Mouse (Mus musculus): ENCODE measurements around the gene Sema3f. TPM values are rescaled to one million over a fixed set of nuclear protein-coding genes. Genes with fewer than 3 reads are reported as not detected.

The Sema3f gene
- total RNA-seq, 2 experiments from 2014 or later: 2.9 to 4.2 TPM

GRCm38 (mm10) chr9:107640257-107640772 is 70.0 kb downstream of the Sema3f start:
- DNase-seq (ENCODE audit: extremely low spot score in 1 of 2, low spot score in 1 of 2): no peak

GRCm38 (mm10) chr9:107637070-107637469 is 73.2 kb downstream of the Sema3f start:
- DNase-seq (ENCODE audit: extremely low spot score in 1 of 2, low spot score in 1 of 2): no peak

- DNase-seq (ENCODE audit: extremely low spot score in 1 of 2, low spot score in 1 of 2): peak; percentile 76 to 84
Measured at GRCm38 (mm10) chr9:107635279-107636028, 74.8 kb downstream of the Sema3f start, which contains the start of gene Gnai2. TSS of gene Gnai2 (minus strand) at chr9:107635367.

- DNase-seq (ENCODE audit: extremely low spot score in 1 of 2, low spot score in 1 of 2): no peak
Measured at GRCm38 (mm10) chr9:107634406-107635278, 75.6 kb downstream of the Sema3f start.

GRCm38 (mm10) chr9:107633661-107634405 is 76.4 kb downstream of the Sema3f start:
- DNase-seq (ENCODE audit: extremely low spot score in 1 of 2, low spot score in 1 of 2): no peak

- peak; percentile 60 to 65 for DNase-seq (ENCODE audit: extremely low spot score in 1 of 2, low spot score in 1 of 2)
Measured at GRCm38 (mm10) chr9:107633091-107633660, 77.1 kb downstream of the Sema3f start.

GRCm38 (mm10) chr9:107632478-107632877 is 77.8 kb downstream of the Sema3f start:
- DNase-seq (ENCODE audit: extremely low spot score in 1 of 2, low spot score in 1 of 2): no peak

- DNase-seq (ENCODE audit: extremely low spot score in 1 of 2, low spot score in 1 of 2): no peak
Measured at GRCm38 (mm10) chr9:107631861-107632260, 78.4 kb downstream of the Sema3f start.

Other genes starting within 250 kb of the Sema3f start
- gene Tmem115, start 176.5 kb downstream of the Sema3f start, total RNA-seq (2021): 10 to 100 TPM; 38.1 to 41.0 TPM
- gene Cyb561d2, start 168.3 kb downstream of the Sema3f start, total RNA-seq (2021): 10 to 100 TPM; 16.4 to 18.5 TPM
- 10 to 100 TPM; 42.4 to 44.9 TPM for gene Nprl2, start 168.2 kb downstream of the Sema3f start, total RNA-seq (2021)
- 1 to 10 TPM; 4.7 to 5.2 TPM for gene Zmynd10, start 163.2 kb downstream of the Sema3f start, total RNA-seq (2021)
- 10 to 100 TPM; 16.1 to 16.3 TPM for gene Rassf1, start 158.9 kb downstream of the Sema3f start, total RNA-seq (2021)
- gene Tusc2, start 147.2 kb downstream of the Sema3f start, total RNA-seq (2021): 10 to 100 TPM; 71.1 to 76.0 TPM
- 10 to 100 TPM; 13.2 to 17.8 TPM for gene Hyal2, start 142.5 kb downstream of the Sema3f start, total RNA-seq (2021)
- 1 to 10 TPM; 6.4 to 8.0 TPM for gene Hyal1, start 133.5 kb downstream of the Sema3f start, total RNA-seq (2021)
- 10 to 100 TPM; 11.3 to 13.3 TPM for gene Naa80, start 131.6 kb downstream of the Sema3f start, total RNA-seq (2021)
- 1 to 10 TPM; 1.4 to 1.9 TPM for gene Hyal3, start 129.7 kb downstream of the Sema3f start, total RNA-seq (2021)
- gene Ifrd2, start 122.8 kb downstream of the Sema3f start, total RNA-seq (2021): 10 to 100 TPM; 11.8 to 16.8 TPM
- gene Sema3b, start 101.2 kb downstream of the Sema3f start, total RNA-seq (2021): 1 to 10 TPM; 2.2 to 2.7 TPM
- 100 to 1,000 TPM; 208 to 223 TPM for gene Gnai2, start 75.1 kb downstream of the Sema3f start, total RNA-seq (2021)
- 10 to 100 TPM; 57.8 to 66.2 TPM for gene Slc38a3, start 40.9 kb downstream of the Sema3f start, total RNA-seq (2021)
- gene Gnat1, start 30.8 kb downstream of the Sema3f start, total RNA-seq (2021): not detected
- 100 to 1,000 TPM; 117 to 159 TPM for gene Rbm5, start 60.5 kb upstream of the Sema3f start, total RNA-seq (2021)
- gene Rbm6, start 162.8 kb upstream of the Sema3f start, total RNA-seq (2021): 10 to 100 TPM; 52.3 to 59.6 TPM
- gene Mon1a, start 177.7 kb upstream of the Sema3f start, total RNA-seq (2021): 10 to 100 TPM; 24.4 to 25.1 TPM
- 1 to 10 TPM; 1.6 to 2.6 TPM for gene Mst1r, start 196.4 kb upstream of the Sema3f start, total RNA-seq (2021)
- gene Actl11, start 218.0 kb upstream of the Sema3f start, total RNA-seq (2021): not detected
- gene Camkv, start 225.2 kb upstream of the Sema3f start, total RNA-seq (2021): 100 to 1,000 TPM; 509 to 559 TPM
- gene Traip, start 239.7 kb upstream of the Sema3f start, total RNA-seq (2021): 10 to 100 TPM; 17.2 to 19.1 TPM